Mouse (Mus musculus) hindbrain, embryonic 11.5 days (tissue): ENCODE measurements around the gene Nckap5. TPM values are rescaled to one million over a fixed set of nuclear protein-coding genes. Genes with fewer than 3 reads are reported as not detected.

ENCODE experiments used
- ATAC-seq: fragments of 200-750 bp; cut with Nextera tagmentation; 2 replicates; pipeline ENCODE4 v1.8.0; 2017; ENCODE audit warnings: mild to moderate bottlenecking, moderate TSS enrichment, moderate library complexity; ENCODE audit not compliant: low FRiP score
- DNase-seq: peaks from one replicate; pipeline ENCODE4 v3.0.0-alpha.2; 2015; ENCODE audit warnings: low spot score
- H3K27ac ChIP-seq: fragments of 300-500 bp; sonication (generic); 2 replicates; pipeline ENCODE4 v1.5.1; 2014; ENCODE audit warnings: mild to moderate bottlenecking, low read depth, low read length
- H3K27me3 ChIP-seq: fragments of 300-500 bp; sonication (generic); 2 replicates; pipeline ENCODE4 v1.6.1; 2014; ENCODE audit warnings: mild to moderate bottlenecking, low read length, moderate library complexity, mixed read lengths; ENCODE audit not compliant: control insufficient read depth, insufficient read depth
- H3K36me3 ChIP-seq: fragments of 300-500 bp; sonication (generic); 2 replicates; pipeline ENCODE4 v1.6.1; 2014; ENCODE audit warnings: mild to moderate bottlenecking, low read length, moderate library complexity, mixed read lengths; ENCODE audit not compliant: control insufficient read depth, insufficient read depth
- H3K4me1 ChIP-seq: fragments of 300-500 bp; sonication (generic); replicated peaks from 2 replicates; pipeline ENCODE4 v1.6.1; 2014; ENCODE audit warnings: low read length, mixed read lengths; ENCODE audit not compliant: control insufficient read depth, insufficient read depth
- H3K4me2 ChIP-seq: fragments of 300-500 bp; sonication (generic); replicated peaks from 2 replicates; pipeline ENCODE4 v1.6.1; 2014; ENCODE audit warnings: mild to moderate bottlenecking, low read depth, low read length
- H3K4me3 ChIP-seq: fragments of 300-500 bp; sonication (generic); 2 replicates; pipeline ENCODE4 v1.5.1; 2014; ENCODE audit warnings: low read depth, low read length
- H3K9ac ChIP-seq: fragments of 300-500 bp; sonication (generic); 2 replicates; pipeline ENCODE4 v1.6.1; 2014; ENCODE audit warnings: low read depth, low read length
- H3K9me3 ChIP-seq: fragments of 300-500 bp; sonication (generic); 2 replicates; pipeline ENCODE4 v1.6.1; 2016; ENCODE audit warnings: low read length; ENCODE audit not compliant: control insufficient read depth
- WGBS: fragments of 180-500 bp; shearing (Covaris S2); extraction: QIAGEN DNeasy Blood & Tissue Kit; methylation state at CpG from one replicate; pipeline ENCODE4 v1.1.7; 2014; 5-methylcytosine and 5-hydroxymethylcytosine counted together
- polyA plus RNA-seq: library from polyadenylated mRNA; unstranded; fragments of >200 nt; fragmentation: Nextera tagmentation; extraction: Ambion mirVana; gene quantifications from 2 replicates; pipeline ENCODE4 v1.2.1, GENCODE M21; 2014

The Nckap5 gene
- polyA plus RNA-seq, 1 experiment from 2014 or later, result 23.5 TPM

DNA sequence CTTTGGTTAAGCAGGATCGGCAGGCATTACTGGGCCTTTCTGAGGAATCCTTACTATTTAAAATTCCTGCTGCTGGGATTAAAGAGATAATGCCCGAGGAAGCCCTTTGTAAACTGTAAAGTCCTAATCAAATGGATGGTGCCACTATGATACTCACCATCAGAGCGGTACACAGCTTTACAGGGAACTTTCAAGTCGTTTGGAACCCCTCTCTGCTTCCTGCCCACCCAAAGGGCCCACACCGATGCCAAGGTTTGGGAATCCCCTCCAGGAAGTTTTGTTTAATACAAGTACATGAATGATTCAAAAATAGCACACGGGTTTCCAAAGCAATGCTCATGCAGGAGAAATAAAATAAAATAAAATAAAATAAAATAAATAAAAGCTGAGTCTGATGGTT lies 340.3 kb downstream of the Nckap5 start:
- Histone ChIP-seq H3K36me3 (no peaks in the 10 kb centered on the region), H3K9me3 (no peaks in the 10 kb centered on the region), H3K27me3 (no peaks in the 10 kb centered on the region), H3K27ac (no peak overlapping the region), H3K4me2 (no peak overlapping the region), H3K9ac (no peak overlapping the region), H3K4me1 (peaks cover 3% of the 10 kb centered on the region), H3K4me3 (no peak overlapping the region)
- 62% methylated on average over 6 of the region's 6 CpGs for WGBS
- DNase-seq, result no peak
- no peak for ATAC-seq

GRCm38 (mm10) chr1:126484664-126485087 lies 345.9 kb downstream of the Nckap5 start:
- H3K27ac ChIP-seq, result no peak overlapping the region
- ATAC-seq, result no peak
- no peak overlapping the region for H3K9ac ChIP-seq
- no peaks in the 10 kb centered on the region for H3K36me3 ChIP-seq
- H3K4me2 ChIP-seq, result no peak overlapping the region
- 85% methylated on average over 6 of the region's 6 CpGs for WGBS
- no peaks in the 10 kb centered on the region for H3K9me3 ChIP-seq
- H3K4me3 ChIP-seq, result no peak overlapping the region
- no peak for DNase-seq
- no peaks in the 10 kb centered on the region for H3K27me3 ChIP-seq
- H3K4me1 ChIP-seq, result no peaks in the 10 kb centered on the region

- no peaks in the 10 kb centered on the region for H3K9me3 ChIP-seq
- 92% methylated on average over 3 of the region's 3 CpGs for WGBS
- no peak overlapping the region for H3K27ac ChIP-seq
- no peak overlapping the region for H3K4me3 ChIP-seq
- no peak overlapping the region for H3K4me2 ChIP-seq
- no peaks in the 10 kb centered on the region for H3K4me1 ChIP-seq
- H3K27me3 ChIP-seq, result no peaks in the 10 kb centered on the region
- DNase-seq (no peak), ATAC-seq (no peak)
- H3K36me3 ChIP-seq, result no peaks in the 10 kb centered on the region
- H3K9ac ChIP-seq, result no peak overlapping the region
Observed at GRCm38 (mm10) chr1:126483665-126484064, 346.9 kb downstream of the Nckap5 start.

DNA sequence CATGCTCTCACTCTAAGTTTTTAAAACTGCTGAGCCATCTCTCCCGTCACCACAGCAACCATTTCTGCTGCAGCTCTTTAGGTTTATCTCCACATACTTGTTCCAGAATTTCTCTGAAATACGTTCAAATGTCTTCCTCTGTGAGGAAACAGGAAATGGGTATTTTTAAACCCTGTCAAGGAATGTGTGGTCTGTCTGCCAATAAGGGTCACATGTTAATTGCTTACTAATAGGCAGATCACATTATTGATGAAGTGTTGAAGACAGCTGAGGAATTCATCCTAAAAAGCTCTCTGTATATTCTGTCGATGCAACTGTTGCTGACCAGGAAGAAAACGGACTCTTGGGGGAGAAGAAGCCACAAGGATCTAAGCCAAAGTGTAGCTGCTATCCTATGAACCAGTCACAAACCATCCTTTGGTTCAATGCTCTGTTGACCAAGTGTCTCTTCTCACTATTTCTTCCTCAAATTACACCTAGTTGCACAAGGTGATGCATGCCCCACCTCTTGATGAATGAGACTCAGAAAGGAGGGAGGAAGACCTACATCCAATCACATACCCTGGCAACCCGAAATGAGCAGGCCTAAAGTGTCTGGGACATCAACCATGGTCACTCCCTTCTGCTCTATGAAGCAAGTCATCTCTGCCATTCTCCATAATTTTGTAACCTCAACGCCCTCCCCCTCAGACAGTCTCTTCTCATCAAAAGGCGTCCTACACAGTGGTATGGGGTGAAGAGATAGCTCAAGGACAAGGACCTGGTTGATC lies 349.0 kb downstream of the Nckap5 start:
- DNase-seq (no peak), ATAC-seq (no peak)
- Histone ChIP-seq H3K36me3 (no peaks in the 10 kb centered on the region), H3K9me3 (no peaks in the 10 kb centered on the region), H3K4me2 (no peak overlapping the region), H3K4me3 (no peak overlapping the region), H3K9ac (no peak overlapping the region), H3K4me1 (no peaks in the 10 kb centered on the region), H3K27ac (no peak overlapping the region), H3K27me3 (no peaks in the 10 kb centered on the region)
- WGBS, result 85% methylated on average over 7 of the region's 7 CpGs

- Histone ChIP-seq H3K9ac (no peak overlapping the region), H3K36me3 (no peaks in the 10 kb centered on the region), H3K4me3 (no peak overlapping the region), H3K27ac (no peak overlapping the region), H3K4me2 (no peak overlapping the region), H3K4me1 (no peaks in the 10 kb centered on the region), H3K27me3 (no peaks in the 10 kb centered on the region), H3K9me3 (no peaks in the 10 kb centered on the region)
- no peak for DNase-seq
- WGBS, result 82% methylated on average over 5 of the region's 5 CpGs
- ATAC-seq, result no peak
Observed at GRCm38 (mm10) chr1:126473044-126473443, 357.6 kb downstream of the Nckap5 start.

- Histone ChIP-seq H3K27ac (no peak overlapping the region), H3K4me1 (no peaks in the 10 kb centered on the region), H3K9ac (no peak overlapping the region), H3K36me3 (no peaks in the 10 kb centered on the region), H3K27me3 (no peaks in the 10 kb centered on the region), H3K4me2 (no peak overlapping the region), H3K4me3 (no peak overlapping the region), H3K9me3 (no peaks in the 10 kb centered on the region)
- DNase-seq (no peak), ATAC-seq (no peak)
- WGBS, result 69% methylated on average over 2 of the region's 2 CpGs
Observed at GRCm38 (mm10) chr1:126471419-126471818, 359.2 kb downstream of the Nckap5 start.

GRCm38 (mm10) chr1:126470883-126471282 lies 359.7 kb downstream of the Nckap5 start:
- ATAC-seq (no peak), DNase-seq (no peak)
- WGBS, result 72% methylated on average over 2 of the region's 2 CpGs
- Histone ChIP-seq H3K4me1 (no peaks in the 10 kb centered on the region), H3K27me3 (no peaks in the 10 kb centered on the region), H3K4me2 (no peak overlapping the region), H3K4me3 (no peak overlapping the region), H3K9ac (no peak overlapping the region), H3K9me3 (no peaks in the 10 kb centered on the region), H3K36me3 (no peaks in the 10 kb centered on the region), H3K27ac (no peak overlapping the region)

- Histone ChIP-seq H3K27me3 (no peaks in the 10 kb centered on the region), H3K4me2 (no peak overlapping the region), H3K9me3 (no peaks in the 10 kb centered on the region), H3K36me3 (no peaks in the 10 kb centered on the region), H3K9ac (no peak overlapping the region), H3K4me3 (no peak overlapping the region), H3K4me1 (no peaks in the 10 kb centered on the region), H3K27ac (no peak overlapping the region)
- 72% methylated on average over 5 of the region's 5 CpGs for WGBS
- no peak for DNase-seq
- ATAC-seq, result no peak
Observed at GRCm38 (mm10) chr1:126469818-126470544, 360.6 kb downstream of the Nckap5 start.
